Mouse (Mus musculus) heart, embryonic 14.5 days (tissue): ENCODE data around the gene Catsperg1. TPM values are rescaled to one million over a fixed set of nuclear protein-coding genes. Genes with fewer than 3 reads are reported as not detected.
"Not testable (repeated sequence)": the region's sequence is repeated elsewhere in the genome, so short reads cannot be mapped to it uniquely, and the experiment has no call there.

ENCODE experiments used
- ATAC-seq: fragments of 200-750 bp; cut with Nextera tagmentation; 2 replicates; pipeline ENCODE4 v1.8.0; 2017; ENCODE audit warnings: low read depth, moderate TSS enrichment; ENCODE audit not compliant: insufficient number of reproducible peaks, insufficient read depth, low FRiP score
- H3K27ac ChIP-seq, 2 experiments: fragments of 200-500 bp in 1 of 2; fragments of 300-500 bp in 1 of 2; sonication (generic) in 1 of 2; replicated peaks in 1 of 2; 2 replicates each; pipeline ENCODE4 v1.5.1; 2012 to 2014; ENCODE audit warnings: low read depth in 2 of 2, low read length in 2 of 2, control low read depth in 1 of 2, mild to moderate bottlenecking in 1 of 2, mixed read lengths in 1 of 2; ENCODE audit not compliant: control insufficient read depth in 1 of 2, insufficient read depth in 1 of 2
- H3K27me3 ChIP-seq: fragments of 300-500 bp; sonication (generic); 2 replicates; pipeline ENCODE4 v1.6.1; 2014; ENCODE audit warnings: mild to moderate bottlenecking, low read length, control low read depth; ENCODE audit not compliant: control insufficient read depth, insufficient read depth
- H3K36me3 ChIP-seq: fragments of 300-500 bp; sonication (generic); 2 replicates; pipeline ENCODE4 v1.6.1; 2014; ENCODE audit warnings: mild to moderate bottlenecking, control low read depth, low read length, mixed read lengths; ENCODE audit not compliant: control insufficient read depth, insufficient read depth
- H3K4me1 ChIP-seq, 2 experiments: fragments of 200-500 bp in 1 of 2; fragments of 300-500 bp in 1 of 2; sonication (generic) in 1 of 2; 2 replicates each; pipeline ENCODE4 v1.6.1; 2012 to 2014; ENCODE audit warnings: low read length in 2 of 2, control low read depth in 1 of 2, mixed read lengths in 1 of 2; ENCODE audit not compliant: control insufficient read depth in 2 of 2, insufficient read depth in 2 of 2
- H3K4me2 ChIP-seq: fragments of 300-500 bp; sonication (generic); 2 replicates; pipeline ENCODE4 v1.6.1; 2014; ENCODE audit warnings: mild to moderate bottlenecking, low read length
- H3K4me3 ChIP-seq, 2 experiments: fragments of 200-500 bp in 1 of 2; fragments of 300-500 bp in 1 of 2; sonication (generic) in 1 of 2; 2 replicates each; pipeline ENCODE4 v1.5.1; 2012 to 2014; ENCODE audit warnings: low read length in 2 of 2, mild to moderate bottlenecking in 2 of 2, control low read depth in 1 of 2, low read depth in 1 of 2, moderate library complexity in 1 of 2; ENCODE audit not compliant: control insufficient read depth in 1 of 2, insufficient read depth in 1 of 2
- H3K9ac ChIP-seq: fragments of 300-500 bp; sonication (generic); 2 replicates; pipeline ENCODE4 v1.6.1; 2014; ENCODE audit warnings: mild to moderate bottlenecking, low read length
- H3K9me3 ChIP-seq: fragments of 300-500 bp; sonication (generic); 2 replicates; pipeline ENCODE4 v1.6.1; 2016; ENCODE audit warnings: low read length, control low read depth; ENCODE audit not compliant: control insufficient read depth
- WGBS: fragments of 180-500 bp; shearing (Covaris S2); extraction: QIAGEN DNeasy Blood & Tissue Kit; methylation state at CpG from one replicate; pipeline ENCODE4 v1.1.7; 2014; 5-methylcytosine and 5-hydroxymethylcytosine counted together
- polyA plus RNA-seq: library from polyadenylated mRNA; unstranded; fragments of >200 nt; fragmentation: Nextera tagmentation; extraction: Ambion mirVana; gene quantifications from 2 replicates; pipeline ENCODE4 v1.2.1, GENCODE M21; 2014

Catsperg1 gene
- polyA plus RNA-seq, 1 experiment from 2014 or later = 0.66 TPM

DNA sequence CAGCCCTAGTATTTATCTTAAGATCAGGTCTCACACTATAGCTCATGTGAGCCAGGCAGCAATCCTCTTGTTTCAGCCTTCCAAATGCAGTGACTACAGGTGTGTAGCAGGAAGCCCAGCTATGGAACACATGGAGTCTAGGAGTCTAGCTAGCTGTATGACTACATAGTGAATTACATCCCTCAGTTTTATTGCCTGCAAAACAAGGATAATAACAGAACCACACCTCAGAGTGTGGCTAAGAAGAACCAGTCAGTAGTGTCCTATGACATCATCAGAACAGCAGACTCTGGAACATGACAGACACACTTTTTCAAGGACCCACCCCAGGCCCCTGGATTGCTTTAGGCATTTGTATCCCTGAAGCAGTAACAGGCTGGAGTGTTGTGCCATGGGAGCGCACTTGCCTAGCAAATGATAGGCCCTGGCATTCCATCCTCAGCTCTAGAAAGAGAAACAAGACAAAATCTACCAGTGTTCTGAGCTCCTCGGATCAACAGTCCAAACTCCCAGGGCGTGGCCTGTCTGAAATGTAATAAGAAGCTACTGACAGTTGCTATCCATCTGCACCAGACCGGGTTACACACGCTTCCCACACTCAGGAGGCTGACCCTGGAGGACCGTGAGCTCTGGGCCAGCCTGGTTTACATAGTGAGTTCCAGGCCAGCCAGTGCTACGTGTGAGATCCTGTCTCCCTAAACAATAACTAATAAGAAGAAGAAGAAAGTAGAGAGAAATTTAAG, 67.0 kb downstream of the Catsperg1 start:
- no peaks in the 10 kb centered on the region for H3K27me3 ChIP-seq
- H3K9me3 ChIP-seq = no peaks in the 10 kb centered on the region
- H3K4me2 ChIP-seq = no peak overlapping the region
- WGBS = 80% methylated on average over 7 of the region's 7 CpGs
- H3K4me1 ChIP-seq = no peaks in the 10 kb centered on the region
- ATAC-seq = no peak
- H3K36me3 ChIP-seq = no peaks in the 10 kb centered on the region
- H3K27ac ChIP-seq = no peak overlapping the region
- no peak overlapping the region for H3K4me3 ChIP-seq
- H3K9ac ChIP-seq = no peak overlapping the region

DNA sequence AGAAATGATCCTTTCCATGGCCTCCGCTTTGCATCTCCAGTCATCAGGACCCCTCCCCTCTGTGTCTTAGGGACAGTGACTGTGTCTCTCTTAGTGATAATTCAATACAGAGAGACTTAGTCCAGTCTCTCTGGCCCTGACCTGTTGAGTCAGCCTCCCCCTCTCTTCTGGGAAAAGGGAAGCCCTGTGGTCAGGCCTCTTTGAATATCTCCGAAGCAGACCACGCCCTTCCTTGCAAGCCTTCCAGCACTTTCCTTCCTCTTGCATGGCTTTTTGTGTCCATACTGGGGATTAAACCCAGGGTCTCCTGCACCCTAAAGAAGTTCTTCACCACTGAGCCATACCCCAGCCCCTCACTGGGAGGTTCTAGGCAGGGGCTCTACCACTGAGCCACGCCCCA, 69.8 kb downstream of the Catsperg1 start:
- Histone ChIP-seq H3K36me3 (no peaks in the 10 kb centered on the region), H3K9me3 (no peaks in the 10 kb centered on the region), H3K27ac (no peak overlapping the region), H3K4me1 (no peaks in the 10 kb centered on the region), H3K4me2 (no peak overlapping the region), H3K27me3 (no peaks in the 10 kb centered on the region), H3K9ac (no peak overlapping the region), H3K4me3 (no peak overlapping the region)
- ATAC-seq = no peak
- WGBS = 85% methylated on average over 4 of the region's 4 CpGs

DNA sequence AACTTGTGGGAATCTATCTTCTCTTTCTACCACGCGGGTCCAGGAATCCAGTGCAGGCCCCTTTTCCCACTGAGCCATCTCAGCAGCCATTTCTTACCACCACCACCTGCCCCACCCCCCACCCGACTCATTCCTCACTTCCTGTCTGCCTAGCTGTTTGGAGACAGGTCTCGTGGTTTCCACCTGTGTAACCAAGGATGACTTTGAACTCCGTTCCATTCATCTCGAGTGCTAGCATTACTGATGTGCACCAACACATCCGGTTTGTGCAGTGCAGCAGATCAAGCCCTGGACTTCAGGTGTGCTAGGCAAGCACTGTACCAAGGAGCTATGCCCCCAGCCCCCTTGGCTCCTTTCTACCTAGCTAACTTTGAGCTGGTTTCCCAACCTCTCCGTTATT, 72.4 kb downstream of the Catsperg1 start:
- no peak for ATAC-seq
- WGBS = 82% methylated on average over 8 of the region's 8 CpGs
- H3K36me3 ChIP-seq = no peaks in the 10 kb centered on the region
- H3K27me3 ChIP-seq = peaks cover 6% of the 10 kb centered on the region
- no peaks in the 10 kb centered on the region for H3K9me3 ChIP-seq
- no peak overlapping the region for H3K27ac ChIP-seq
- H3K4me3 ChIP-seq = no peak overlapping the region
- peaks cover 0 to 3% of the 10 kb centered on the region in 2 experiments; a peak in 1 of 4 replicates for H3K4me1 ChIP-seq
- H3K9ac ChIP-seq = no peak overlapping the region
- no peak overlapping the region for H3K4me2 ChIP-seq

DNA sequence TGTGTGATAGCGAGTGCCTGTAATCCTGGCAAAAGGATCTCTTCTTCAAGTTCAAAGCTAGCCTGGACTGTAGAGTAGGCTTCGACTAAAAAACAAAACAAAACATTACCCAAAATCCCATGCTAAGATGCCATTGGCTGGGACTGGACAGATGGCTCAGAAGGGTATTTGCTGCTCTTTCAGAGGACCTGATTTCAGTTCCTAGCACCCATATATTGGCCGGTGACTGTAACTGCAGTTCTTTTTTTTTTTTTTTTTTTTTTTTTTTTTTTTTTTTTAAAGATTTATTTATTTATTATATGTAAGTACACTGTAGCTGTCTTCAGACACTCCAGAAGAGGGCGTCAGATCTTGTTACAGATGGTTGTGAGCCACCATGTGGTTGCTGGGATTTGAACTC, 74.6 kb downstream of the Catsperg1 start:
- not testable (repeated sequence) for H3K4me1 ChIP-seq, H3K27ac ChIP-seq, H3K36me3 ChIP-seq, H3K9ac ChIP-seq, ATAC-seq, H3K4me2 ChIP-seq, H3K4me3 ChIP-seq, H3K9me3 ChIP-seq
- 88% methylated on average over 3 of the region's 4 CpGs for WGBS
- H3K27me3 ChIP-seq = peaks cover 24% of the 10 kb centered on the region

DNA sequence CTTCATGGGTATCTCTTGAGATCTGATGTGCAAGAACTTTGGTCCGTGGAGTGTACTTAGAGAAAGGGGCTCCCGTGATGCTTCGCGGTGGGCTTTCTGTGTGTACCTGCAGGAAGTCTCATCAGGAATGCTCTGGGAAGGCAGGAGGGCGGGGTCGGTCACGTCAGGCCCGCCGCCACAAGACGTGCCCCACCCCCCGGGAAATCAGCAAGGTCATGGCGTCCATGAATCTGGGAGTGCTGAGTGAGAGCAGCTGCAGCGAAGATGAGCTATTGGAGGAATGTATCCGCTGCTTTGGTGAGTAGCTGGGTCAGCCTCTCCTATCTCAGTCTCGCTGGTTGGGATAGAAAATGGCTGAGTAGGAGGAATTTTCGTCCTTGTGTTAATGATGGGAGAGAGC, 76.4 kb downstream of the Catsperg1 start:
- no peaks in the 10 kb centered on the region for H3K9me3 ChIP-seq
- H3K4me1 ChIP-seq = peaks cover 0 to 3% of the 10 kb centered on the region in 2 experiments; a peak in 1 of 4 replicates
- no peak for ATAC-seq
- H3K27ac ChIP-seq = no peak overlapping the region
- WGBS = 25% methylated on average over 16 of the region's 16 CpGs
- H3K9ac ChIP-seq = no peak overlapping the region
- 0 out of 2 replicates have a peak overlapping the region, but pooled peaks have one; percentile 11 for H3K4me2 ChIP-seq
- no peaks in the 10 kb centered on the region for H3K36me3 ChIP-seq
- peaks cover 24% of the 10 kb centered on the region for H3K27me3 ChIP-seq
- H3K4me3 ChIP-seq = no peak overlapping the region

DNA sequence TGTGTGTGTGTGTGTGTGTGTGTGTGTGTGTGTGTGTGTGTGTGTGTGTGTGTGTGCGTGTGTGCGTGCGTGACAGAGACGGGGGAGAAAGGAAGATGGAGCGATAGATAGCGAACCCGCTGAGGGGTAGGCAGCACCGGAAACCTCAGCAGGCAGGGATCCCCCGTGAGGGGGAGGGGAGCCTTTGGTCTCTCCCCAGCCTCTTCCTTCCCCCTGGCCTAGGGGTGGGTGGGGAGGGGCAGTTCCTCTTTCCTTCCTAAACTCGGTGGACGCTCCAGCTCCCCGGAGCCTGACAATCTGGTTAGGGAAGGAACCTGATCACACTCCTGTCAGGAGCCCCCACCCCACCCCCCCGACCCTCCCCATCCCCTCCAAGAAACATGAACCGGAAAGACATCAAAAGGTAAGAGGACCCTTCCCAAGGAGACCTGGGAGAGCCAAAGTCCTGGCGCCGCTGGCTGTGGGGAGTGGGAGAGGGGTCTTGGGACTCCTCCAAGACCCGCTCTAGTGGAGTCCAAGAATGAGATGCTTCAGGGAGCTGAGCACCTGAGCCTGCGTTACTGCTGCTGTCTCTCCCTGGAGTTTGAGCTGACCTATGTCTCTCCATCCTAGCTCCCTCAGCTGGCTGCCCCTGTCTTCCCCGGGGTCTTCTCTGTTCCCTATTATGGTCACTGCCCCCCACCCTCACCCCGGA, 79.0 kb downstream of the Catsperg1 start, which contains the start of gene Rasgrp4:
TSS of gene Rasgrp4 (plus strand) at position 159 of the 694 bp plus-strand sequence.
- peaks cover 0 to 3% of the 10 kb centered on the region in 2 experiments; a peak in 1 of 4 replicates for H3K4me1 ChIP-seq
- H3K4me2 ChIP-seq = peak within 1 kb of the TSS; percentile 40
- peak within 1 kb of the TSS; percentile 12 to 17; a peak in 2 of 4 replicates for H3K4me3 ChIP-seq
- no peaks in the 10 kb centered on the region for H3K9me3 ChIP-seq
- no peaks in the 10 kb centered on the region for H3K36me3 ChIP-seq
- H3K27ac ChIP-seq = no peak within 1 kb of the TSS
- ATAC-seq = no peak
- peaks cover 24% of the 10 kb centered on the region for H3K27me3 ChIP-seq
- no peak within 1 kb of the TSS for H3K9ac ChIP-seq
- WGBS = 2% methylated on average over 13 of the region's 20 CpGs

DNA sequence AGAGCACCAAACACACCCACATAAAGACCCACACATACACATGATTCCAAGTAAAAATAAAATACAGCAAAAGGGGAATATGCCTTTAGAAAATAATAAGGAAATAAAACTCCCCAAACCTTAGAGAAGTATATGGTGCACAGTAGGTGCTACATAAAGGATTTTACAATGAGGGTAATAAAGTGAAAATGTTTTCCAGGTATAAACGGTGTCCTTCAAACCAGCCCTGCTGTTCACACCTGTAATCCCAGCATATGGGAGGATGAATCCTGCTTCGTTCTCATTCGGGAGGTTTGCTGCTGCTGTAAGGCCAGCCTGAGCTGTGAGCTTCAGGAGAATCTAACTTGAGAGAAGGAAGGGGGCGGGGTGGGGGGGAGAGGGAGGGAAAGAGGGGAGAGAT, 79.6 kb downstream of the Catsperg1 start:
- no peaks in the 10 kb centered on the region for H3K36me3 ChIP-seq
- H3K4me1 ChIP-seq = peaks cover 0 to 3% of the 10 kb centered on the region in 2 experiments; a peak in 1 of 4 replicates
- no peak for ATAC-seq
- H3K4me3 ChIP-seq = no peak overlapping the region
- H3K27ac ChIP-seq = no peak overlapping the region
- no peaks in the 10 kb centered on the region for H3K9me3 ChIP-seq
- peak overlapping the region; percentile 40 for H3K4me2 ChIP-seq
- no peak overlapping the region for H3K9ac ChIP-seq
- 3% methylated on average over 4 of the region's 4 CpGs for WGBS
- H3K27me3 ChIP-seq = peaks cover 24% of the 10 kb centered on the region
